Mouse (Mus musculus) liver, embryonic 13.5 days (tissue): Measurements from ENCODE around the gene Sparcl1. TPM values are rescaled to one million over a fixed set of nuclear protein-coding genes. Genes with fewer than 3 reads are reported as not detected.

ENCODE experiments used
- ATAC-seq: fragments of 200-750 bp; cut with Nextera tagmentation; 2 replicates; pipeline ENCODE4 v1.8.0; 2017; ENCODE audit warnings: low read depth, mild to moderate bottlenecking, moderate number of reproducible peaks, moderate library complexity
- DNase-seq: peaks from one replicate; pipeline ENCODE4 v3.0.0; 2022
- H3K27ac ChIP-seq: fragments of 300-500 bp; sonication (generic); 2 replicates; pipeline ENCODE4 v1.5.1; 2015; ENCODE audit warnings: moderate library complexity, mild to moderate bottlenecking, inconsistent platforms
- H3K27me3 ChIP-seq: fragments of 300-500 bp; sonication (generic); 2 replicates; pipeline ENCODE4 v1.6.1; 2015; ENCODE audit warnings: mild to moderate bottlenecking, inconsistent platforms
- H3K36me3 ChIP-seq: fragments of 300-500 bp; sonication (generic); 2 replicates; pipeline ENCODE4 v1.6.1; 2015; ENCODE audit warnings: mild to moderate bottlenecking, inconsistent platforms
- H3K4me1 ChIP-seq: fragments of 300-500 bp; sonication (generic); replicated peaks from 2 replicates; pipeline ENCODE4 v1.6.1; 2015; ENCODE audit warnings: inconsistent platforms
- H3K4me2 ChIP-seq: fragments of 300-500 bp; sonication (generic); 2 replicates; pipeline ENCODE4 v1.6.1; 2015; ENCODE audit warnings: inconsistent platforms, mild to moderate bottlenecking, moderate library complexity
- H3K4me3 ChIP-seq: fragments of 300-500 bp; sonication (generic); replicated peaks from 2 replicates; pipeline ENCODE4 v1.5.1; 2015; ENCODE audit warnings: mild to moderate bottlenecking, inconsistent platforms
- H3K9ac ChIP-seq: fragments of 300-500 bp; sonication (generic); 2 replicates; pipeline ENCODE4 v1.6.1; 2015; ENCODE audit warnings: mild to moderate bottlenecking, inconsistent platforms
- H3K9me3 ChIP-seq: fragments of 300-500 bp; sonication (generic); replicated peaks from 2 replicates; pipeline ENCODE4 v1.6.1; 2016; ENCODE audit warnings: inconsistent platforms
- WGBS: fragments of 180-500 bp; shearing (Covaris S2); methylation state at CpG from one replicate; pipeline ENCODE4 v1.1.7; 2015; ENCODE audit not compliant: insufficient replicate concordance; 5-methylcytosine and 5-hydroxymethylcytosine counted together
- polyA plus RNA-seq: library from polyadenylated mRNA; unstranded; fragments of >200 nt; fragmentation: Nextera tagmentation; extraction: Ambion mirVana; gene quantifications from 2 replicates; pipeline ENCODE4 v1.2.1, GENCODE M21; 2015

Sparcl1 gene
- polyA plus RNA-seq, 1 experiment from 2014 or later = 2.0 TPM

- Histone ChIP-seq H3K4me2 (no peak overlapping the region), H3K9ac (no peak overlapping the region), H3K27ac (no peak overlapping the region), H3K4me3 (no peak overlapping the region), H3K9me3 (no peaks in the 10 kb centered on the region), H3K27me3 (no peaks in the 10 kb centered on the region), H3K36me3 (no peaks in the 10 kb centered on the region), H3K4me1 (no peaks in the 10 kb centered on the region)
- DNase-seq = no peak
- 42% methylated on average over 4 of the region's 4 CpGs for WGBS
- ATAC-seq = no peak
Measured at GRCm38 (mm10) chr5:104131544-104131943, 18.0 kb upstream of the Sparcl1 start.

DNA sequence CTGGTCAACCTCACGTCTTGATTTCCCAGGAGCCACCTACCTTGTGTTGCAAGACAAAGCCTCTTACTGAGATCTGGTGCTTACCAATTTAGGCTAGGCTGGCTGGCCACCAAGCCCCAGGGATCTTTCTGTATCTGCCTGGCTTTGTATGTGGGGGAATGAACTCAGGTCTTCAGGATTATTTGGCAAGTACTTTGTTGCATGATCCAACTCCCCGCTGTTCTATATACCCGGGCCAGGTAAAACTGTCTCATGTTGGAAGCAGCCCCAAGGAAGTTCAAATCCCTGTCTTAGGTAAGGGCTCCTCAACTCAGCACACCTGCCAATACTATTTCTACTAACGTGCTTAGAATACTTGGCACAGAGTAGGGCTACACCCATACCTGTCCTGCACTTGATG lies 17.4 kb upstream of the Sparcl1 start:
- H3K27me3 ChIP-seq = no peaks in the 10 kb centered on the region
- H3K9ac ChIP-seq = no peak overlapping the region
- H3K4me1 ChIP-seq = no peaks in the 10 kb centered on the region
- no peak overlapping the region for H3K4me3 ChIP-seq
- 66% methylated on average over 4 of the region's 4 CpGs for WGBS
- no peak overlapping the region for H3K4me2 ChIP-seq
- DNase-seq (no peak), ATAC-seq (no peak)
- H3K36me3 ChIP-seq = no peaks in the 10 kb centered on the region
- no peak overlapping the region for H3K27ac ChIP-seq
- H3K9me3 ChIP-seq = no peaks in the 10 kb centered on the region

GRCm38 (mm10) chr5:104128281-104129031 lies 14.9 kb upstream of the Sparcl1 start:
- no peak for DNase-seq
- ATAC-seq = no peak
- WGBS = 46% methylated on average over 12 of the region's 12 CpGs
- Histone ChIP-seq H3K27ac (no peak overlapping the region), H3K9me3 (no peaks in the 10 kb centered on the region), H3K4me1 (no peaks in the 10 kb centered on the region), H3K4me3 (no peak overlapping the region), H3K36me3 (no peaks in the 10 kb centered on the region), H3K9ac (no peak overlapping the region), H3K4me2 (no peak overlapping the region), H3K27me3 (no peaks in the 10 kb centered on the region)

DNA sequence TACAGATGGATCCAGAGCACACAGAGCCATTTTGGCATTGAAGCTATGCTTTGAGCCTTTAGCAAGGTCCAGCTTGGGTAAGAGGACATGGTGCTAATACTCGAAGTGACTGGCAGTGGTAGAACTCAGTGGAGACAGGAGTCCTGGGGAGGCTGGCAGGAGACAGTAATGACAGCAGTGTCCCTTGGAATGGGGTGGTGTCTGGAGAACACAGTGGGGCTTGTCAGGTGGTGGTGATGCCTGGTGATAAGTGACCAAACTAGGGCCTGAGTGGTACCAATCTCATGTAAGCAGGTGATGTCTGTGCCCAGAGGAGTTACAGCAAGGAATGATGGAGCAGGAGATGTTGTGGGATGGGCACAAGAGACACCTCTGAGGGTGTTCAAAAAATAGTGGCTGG lies 13.8 kb upstream of the Sparcl1 start:
- no peak overlapping the region for H3K27ac ChIP-seq
- no peak overlapping the region for H3K9ac ChIP-seq
- H3K9me3 ChIP-seq = no peaks in the 10 kb centered on the region
- no peaks in the 10 kb centered on the region for H3K27me3 ChIP-seq
- no peak overlapping the region for H3K4me2 ChIP-seq
- H3K4me3 ChIP-seq = no peak overlapping the region
- no peaks in the 10 kb centered on the region for H3K4me1 ChIP-seq
- DNase-seq (no peak), ATAC-seq (no peak)
- WGBS = 27% methylated on average over 1 of the region's 1 CpGs
- H3K36me3 ChIP-seq = no peaks in the 10 kb centered on the region

- Histone ChIP-seq H3K9ac (no peak overlapping the region), H3K4me1 (no peaks in the 10 kb centered on the region), H3K27ac (no peak overlapping the region), H3K9me3 (no peaks in the 10 kb centered on the region), H3K36me3 (no peaks in the 10 kb centered on the region), H3K27me3 (no peaks in the 10 kb centered on the region), H3K4me2 (no peak overlapping the region), H3K4me3 (no peak overlapping the region)
- no peak for ATAC-seq
- WGBS = 67% methylated on average over 12 of the region's 12 CpGs
- no peak for DNase-seq
Measured at GRCm38 (mm10) chr5:104126561-104127320, 13.2 kb upstream of the Sparcl1 start.

DNA sequence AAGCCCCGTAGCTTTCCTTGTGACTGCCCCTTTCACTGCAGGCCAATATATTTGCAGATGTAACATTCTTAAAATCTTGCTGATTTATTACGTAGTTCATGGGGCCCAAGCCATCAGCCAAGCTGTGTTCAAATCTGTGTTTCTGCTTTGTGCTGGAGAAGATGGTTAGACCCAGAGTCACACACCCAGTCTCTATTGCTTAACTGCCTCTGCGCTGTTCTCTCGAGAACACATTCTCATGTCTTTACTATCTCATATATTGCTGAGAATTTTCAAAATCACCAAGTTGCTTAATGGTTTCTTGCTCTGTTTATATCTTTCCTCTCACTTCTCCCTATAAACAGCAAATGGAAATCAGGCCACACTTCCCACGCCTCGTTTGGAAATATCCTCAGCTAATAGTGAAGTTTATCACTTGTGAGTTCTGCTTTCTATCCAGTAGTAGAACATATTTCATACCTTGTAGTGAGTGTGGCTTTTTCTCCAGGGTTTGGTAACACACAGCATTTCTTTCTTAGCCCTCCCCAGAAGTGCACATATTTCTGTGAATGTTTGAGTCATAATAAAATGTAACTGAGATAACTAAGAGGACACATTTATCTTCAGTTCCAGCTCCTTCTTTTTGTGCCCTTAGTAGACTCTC lies 10.6 kb upstream of the Sparcl1 start:
- no peak overlapping the region for H3K4me2 ChIP-seq
- no peak overlapping the region for H3K9ac ChIP-seq
- no peaks in the 10 kb centered on the region for H3K9me3 ChIP-seq
- no peaks in the 10 kb centered on the region for H3K27me3 ChIP-seq
- no peaks in the 10 kb centered on the region for H3K4me1 ChIP-seq
- H3K27ac ChIP-seq = no peak overlapping the region
- no peak overlapping the region for H3K4me3 ChIP-seq
- ATAC-seq = no peak
- DNase-seq = no peak
- H3K36me3 ChIP-seq = no peaks in the 10 kb centered on the region
- whole genome bisulfite sequencing = 62% methylated on average over 6 of the region's 6 CpGs

- 72% methylated on average over 4 of the region's 4 CpGs for WGBS
- Histone ChIP-seq H3K9me3 (no peaks in the 10 kb centered on the region), H3K27me3 (0 out of 2 replicates have a peak, but pooled peaks cover 4% of the 10 kb centered on the region), H3K4me3 (no peak overlapping the region), H3K4me2 (no peak overlapping the region), H3K27ac (no peak overlapping the region), H3K4me1 (0 out of 2 replicates have a peak, but pooled peaks cover 3% of the 10 kb centered on the region), H3K36me3 (no peaks in the 10 kb centered on the region), H3K9ac (no peak overlapping the region)
- no peak for ATAC-seq
- DNase-seq = no peak
Measured at GRCm38 (mm10) chr5:104115890-104116289, 2.4 kb upstream of the Sparcl1 start.

GRCm38 (mm10) chr5:104115118-104115517 lies 1.6 kb upstream of the Sparcl1 start:
- peak overlapping the region; percentile 29; the same call in 1 of the 2 replicates for H3K27ac ChIP-seq
- H3K36me3 ChIP-seq = no peaks in the 10 kb centered on the region
- ATAC-seq = 0 out of 2 replicates have a peak, but pooled peaks have one; percentile 15
- H3K9ac ChIP-seq = no peak overlapping the region
- no peak overlapping the region for H3K4me3 ChIP-seq
- H3K9me3 ChIP-seq = no peaks in the 10 kb centered on the region
- no peak overlapping the region for H3K4me2 ChIP-seq
- 0 out of 2 replicates have a peak, but pooled peaks cover 3% of the 10 kb centered on the region for H3K4me1 ChIP-seq
- peaks cover 7% of the 10 kb centered on the region; the same call in 1 of the 2 replicates for H3K27me3 ChIP-seq
- WGBS = 44% methylated on average over 14 of the region's 14 CpGs
- DNase-seq = no peak

DNA sequence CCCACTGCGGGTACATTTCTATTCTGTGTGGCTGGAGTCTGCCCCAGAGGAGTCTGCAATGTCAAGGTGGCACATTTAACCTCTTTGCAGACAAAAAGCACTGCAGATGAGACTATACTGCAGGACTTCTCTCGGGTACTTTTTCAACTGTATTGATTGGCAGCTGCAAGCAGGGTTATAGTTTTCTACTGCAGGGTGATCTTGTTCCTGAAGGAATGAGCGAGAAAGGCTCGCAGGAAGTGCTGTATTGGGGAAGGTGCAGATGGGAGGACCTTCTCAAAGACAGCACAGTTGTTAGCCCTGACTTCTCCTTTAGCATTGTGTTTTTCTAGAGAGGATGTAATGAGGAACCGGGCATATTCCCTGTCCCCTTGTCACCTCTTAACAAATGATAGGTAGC lies 1.0 kb downstream of the Sparcl1 start:
- no peaks in the 10 kb centered on the region for H3K36me3 ChIP-seq
- no peak overlapping the region for H3K4me3 ChIP-seq
- WGBS = 11% methylated on average over 5 of the region's 5 CpGs
- 0 out of 2 replicates have a peak, but pooled peaks cover 7% of the 10 kb centered on the region for H3K4me1 ChIP-seq
- no peak for ATAC-seq
- H3K9ac ChIP-seq = no peak overlapping the region
- H3K9me3 ChIP-seq = no peaks in the 10 kb centered on the region
- H3K4me2 ChIP-seq = no peak overlapping the region
- no peak for DNase-seq
- H3K27me3 ChIP-seq = peaks cover 10% of the 10 kb centered on the region; the same call in 1 of the 2 replicates
- no peak overlapping the region for H3K27ac ChIP-seq

GRCm38 (mm10) chr5:104112016-104112415 lies 1.5 kb downstream of the Sparcl1 start:
- Histone ChIP-seq H3K36me3 (no peaks in the 10 kb centered on the region), H3K27me3 (peaks cover 10% of the 10 kb centered on the region; the same call in 1 of the 2 replicates), H3K4me3 (no peak overlapping the region), H3K4me2 (no peak overlapping the region), H3K9me3 (no peaks in the 10 kb centered on the region), H3K4me1 (0 out of 2 replicates have a peak, but pooled peaks cover 7% of the 10 kb centered on the region), H3K9ac (no peak overlapping the region), H3K27ac (no peak overlapping the region)
- ATAC-seq = no peak
- 12% methylated on average over 9 of the region's 9 CpGs for WGBS
- DNase-seq = no peak
